Mouse (Mus musculus) megakaryocyte, embryonic 14.5 days (primary cell): ENCODE measurements around the gene Mxd3.

ENCODE experiments used
- FLI1 ChIP-seq: IDR thresholded peaks from 2 replicates; pipeline ENCODE4 v1.6.1; 2012; ENCODE audit warnings: low read length, inconsistent platforms, mixed read lengths
- GATA1 ChIP-seq: IDR thresholded peaks from 3 replicates; pipeline ENCODE4 v1.6.1; 2012; ENCODE audit warnings: mixed read lengths, low read length, inconsistent platforms, borderline replicate concordance

DNA sequence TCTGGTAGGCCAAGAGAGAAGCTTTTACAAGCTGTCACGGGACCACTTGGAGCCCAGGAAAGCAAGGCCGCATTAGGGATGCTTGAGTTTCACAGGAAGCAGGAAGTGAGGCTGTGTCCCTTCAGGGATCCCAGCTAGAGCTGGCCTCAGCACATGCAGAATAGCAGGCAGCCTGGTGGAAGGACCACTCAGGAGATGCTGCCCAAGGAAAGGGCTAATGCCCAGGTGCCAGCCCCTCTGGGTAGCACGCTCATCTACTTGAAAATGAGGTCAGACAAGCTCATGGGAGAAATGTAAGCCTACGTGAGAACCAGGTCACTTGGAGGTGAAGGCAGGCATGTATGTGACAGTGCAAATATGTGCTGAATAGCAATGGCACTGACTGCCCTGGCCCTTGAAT is 2.5 kb downstream of the Mxd3 start:
- TF ChIP-seq FLI1 (no peak), GATA1 (no peak)
